Mouse (Mus musculus) brain, embryonic 14.5 days (tissue): ENCODE measurements around the gene Socs3.

ENCODE experiments used
- CTCF ChIP-seq: fragments of 200-500 bp; IDR thresholded peaks from 2 replicates; pipeline ENCODE4 v1.5.1; 2012; ENCODE audit warnings: inconsistent platforms, mild to moderate bottlenecking, moderate library complexity, borderline replicate concordance; ENCODE audit not compliant: insufficient read depth, insufficient read length; ENCODE audit errors: extremely low read depth
- POLR2A ChIP-seq: fragments of 200-500 bp; IDR thresholded peaks from 2 replicates; pipeline ENCODE4 v1.6.1; 2012; ENCODE audit warnings: mild to moderate bottlenecking, inconsistent platforms, borderline replicate concordance; ENCODE audit not compliant: poor library complexity, insufficient read depth, insufficient read length, severe bottlenecking; ENCODE audit errors: extremely low read depth

- TF ChIP-seq CTCF, result no peak
- no peak for TF ChIP-seq POLR2A
These were observed 17.2 kb upstream of the Socs3 start for GRCm38 (mm10) chr11:117987032-117987451.
